Mouse (Mus musculus) myocyte (in vitro differentiated cells): ENCODE data around the gene Bach2.

Source experiments
- E2F4 ChIP-seq: IDR thresholded peaks from one replicate; pipeline ENCODE4 v1.6.1; 2011; ENCODE audit warnings: mild to moderate bottlenecking, control low read depth, moderate library complexity; ENCODE audit not compliant: insufficient read depth
- MAX ChIP-seq: IDR thresholded peaks from one replicate; pipeline ENCODE4 v1.6.1; 2011; ENCODE audit warnings: low read depth, mild to moderate bottlenecking, control low read depth
- POLR2A ChIP-seq: IDR thresholded peaks from one replicate; pipeline ENCODE4 v1.6.1; 2011; ENCODE audit warnings: low read depth, mild to moderate bottlenecking, control low read depth, moderate library complexity; ENCODE audit not compliant: insufficient read length
- POLR2AphosphoS2 ChIP-seq: IDR thresholded peaks from one replicate; pipeline ENCODE4 v1.6.1; 2011; ENCODE audit warnings: low read depth, control low read depth; ENCODE audit not compliant: insufficient read length

- TF ChIP-seq MAX: no peak
- no peak for TF ChIP-seq E2F4
- no peak for TF ChIP-seq POLR2A
- TF ChIP-seq POLR2AphosphoS2: no peak
Measured at GRCm38 (mm10) chr4:32538488-32538887, 299.9 kb downstream of the Bach2 start.
